Mouse (Mus musculus) 3134 (cell line): Measurements from ENCODE around the gene Gm8882.
"Not testable (repeated sequence)": the region's sequence is repeated elsewhere in the genome, so short reads cannot be mapped to it uniquely, and the experiment has no call there.

Experiments
- DNase-seq: peaks from one replicate; pipeline ENCODE4 v3.0.0-alpha.2; 2011; ENCODE audit warnings: low spot score; ENCODE audit not compliant: insufficient read length; ENCODE audit errors: extremely low read depth

Gene Gm8882

DNA sequence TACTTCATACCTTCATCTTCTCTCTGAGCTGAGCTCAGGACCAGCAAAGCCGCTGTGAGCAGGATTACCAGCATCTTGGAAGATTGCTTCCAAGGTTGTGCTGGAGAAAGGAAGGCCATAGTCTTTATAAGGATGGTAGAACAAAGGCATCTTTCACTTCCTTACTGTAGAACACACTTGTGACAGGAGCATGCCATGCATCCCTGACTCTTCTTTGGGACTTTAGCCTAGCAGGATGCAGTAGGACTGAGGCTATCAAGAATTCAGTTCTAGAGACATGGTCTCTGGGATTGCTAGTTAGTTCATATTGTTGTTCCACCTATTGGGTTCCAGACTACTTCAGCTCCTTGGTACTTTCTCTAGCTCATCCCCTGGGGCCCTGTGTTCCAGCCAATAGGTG is at the start of gene Gm8882:
TSS of gene Gm8882 (minus strand) at position 101 of the 400 bp plus-strand sequence.
- not testable (repeated sequence) for DNase-seq

DNA sequence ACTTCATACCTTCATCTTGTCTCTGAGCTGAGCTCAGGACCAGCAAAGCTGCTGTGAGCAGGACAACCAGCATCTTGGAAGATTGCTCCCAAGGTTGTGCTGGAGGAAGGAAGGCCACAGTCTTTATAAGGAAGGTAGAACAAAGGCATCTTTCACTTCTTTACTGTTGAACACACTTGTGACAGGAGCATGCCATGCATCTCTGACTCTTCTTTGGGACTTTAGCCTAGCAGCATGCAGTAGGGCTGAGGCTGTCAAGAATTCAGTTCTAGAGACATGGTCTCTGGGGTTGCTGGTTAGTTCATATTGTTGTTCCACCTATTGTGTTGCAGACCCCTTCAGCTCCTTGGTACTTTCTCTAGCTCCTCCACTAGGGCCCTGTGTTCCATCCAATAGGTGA is 49.3 kb downstream of the Gm8882 start, which contains the start of gene Prpmp5:
TSS of gene Prpmp5 (minus strand) at position 101 of the 400 bp plus-strand sequence.
- DNase-seq, result not testable (repeated sequence)
